Mouse (Mus musculus) embryonic facial prominence, embryonic 14.5 days (tissue): ENCODE data around the gene Gm16253. TPM values are rescaled to one million over a fixed set of nuclear protein-coding genes. Genes with fewer than 3 reads are reported as not detected.
"Not testable (repeated sequence)": the region's sequence is repeated elsewhere in the genome, so short reads cannot be mapped to it uniquely, and the experiment has no call there.

Experiments used
- ATAC-seq: fragments of 200-750 bp; cut with Nextera tagmentation; 2 replicates; pipeline ENCODE4 v1.8.0; 2017; ENCODE audit warnings: low read depth, moderate number of reproducible peaks, moderate TSS enrichment
- DNase-seq: peaks from one replicate; pipeline ENCODE4 v3.0.0-alpha.2; 2015; ENCODE audit warnings: low spot score
- H3K27ac ChIP-seq: fragments of 300-500 bp; sonication (generic); replicated peaks from 2 replicates; pipeline ENCODE4 v1.5.1; 2014; ENCODE audit warnings: low read depth, mild to moderate bottlenecking, low read length, moderate library complexity
- H3K27me3 ChIP-seq: fragments of 300-500 bp; sonication (generic); replicated peaks from 2 replicates; pipeline ENCODE4 v1.6.1; 2014; ENCODE audit warnings: low read length; ENCODE audit not compliant: control insufficient read depth, insufficient read depth
- H3K36me3 ChIP-seq: fragments of 300-500 bp; sonication (generic); 2 replicates; pipeline ENCODE4 v1.6.1; 2014; ENCODE audit warnings: low read length, mixed read lengths; ENCODE audit not compliant: control insufficient read depth, insufficient read depth
- H3K4me1 ChIP-seq: fragments of 300-500 bp; sonication (generic); 2 replicates; pipeline ENCODE4 v1.6.1; 2014; ENCODE audit warnings: antibody characterized with exemption, low read length; ENCODE audit not compliant: control insufficient read depth, insufficient read depth
- H3K4me2 ChIP-seq: fragments of 300-500 bp; sonication (generic); 2 replicates; pipeline ENCODE4 v1.6.1; 2014; ENCODE audit warnings: low read depth, mild to moderate bottlenecking, low read length, moderate library complexity, mixed read lengths
- H3K4me3 ChIP-seq: fragments of 300-500 bp; sonication (generic); 2 replicates; pipeline ENCODE4 v1.5.1; 2014; ENCODE audit warnings: low read depth, mild to moderate bottlenecking, low read length
- H3K9ac ChIP-seq: fragments of 300-500 bp; sonication (generic); 2 replicates; pipeline ENCODE4 v1.6.1; 2014; ENCODE audit warnings: low read depth, mild to moderate bottlenecking, low read length, moderate library complexity, mixed read lengths
- H3K9me3 ChIP-seq: fragments of 300-500 bp; sonication (generic); 2 replicates; pipeline ENCODE4 v1.6.1; 2016; ENCODE audit warnings: low read length; ENCODE audit not compliant: control insufficient read depth
- WGBS: fragments of 180-500 bp; shearing (Covaris S2); extraction: QIAGEN DNeasy Blood & Tissue Kit; methylation state at CpG from one replicate; pipeline ENCODE4 v1.1.7; 2014; 5-methylcytosine and 5-hydroxymethylcytosine counted together
- polyA plus RNA-seq: library from polyadenylated mRNA; unstranded; fragments of >200 nt; fragmentation: Nextera tagmentation; extraction: Ambion mirVana; gene quantifications from 2 replicates; pipeline ENCODE4 v1.2.1, GENCODE M21; 2014

Gene Gm16253
- polyA plus RNA-seq, 1 experiment from 2014 or later, result not detected

- Histone ChIP-seq H3K27ac (peak overlapping the region; percentile 97), H3K9ac (peak overlapping the region; percentile 89), H3K27me3 (no peaks in the 10 kb centered on the region; the same call in 1 of the 2 replicates), H3K4me1 (peaks cover 15% of the 10 kb centered on the region), H3K4me3 (peak overlapping the region; percentile 76), H3K9me3 (no peaks in the 10 kb centered on the region), H3K36me3 (no peaks in the 10 kb centered on the region), H3K4me2 (peak overlapping the region; percentile 59)
- 31% methylated on average over 5 of the region's 5 CpGs for WGBS
- ATAC-seq, result no peak
- DNase-seq, result no peak
Measured at GRCm38 (mm10) chr3:96602704-96603084, 25.9 kb downstream of the Gm16253 start.

GRCm38 (mm10) chr3:96603311-96603710, 26.5 kb downstream of the Gm16253 start:
- Histone ChIP-seq H3K36me3 (no peaks in the 10 kb centered on the region), H3K9ac (peak overlapping the region; percentile 89; the same call in 1 of the 2 replicates), H3K4me1 (peaks cover 15% of the 10 kb centered on the region; the same call in 1 of the 2 replicates), H3K4me3 (peak overlapping the region; percentile 76), H3K27me3 (no peaks in the 10 kb centered on the region; the same call in 1 of the 2 replicates), H3K27ac (peak overlapping the region; percentile 97), H3K4me2 (peak overlapping the region; percentile 59), H3K9me3 (no peaks in the 10 kb centered on the region)
- ATAC-seq (no peak), DNase-seq (peak; percentile 80)
- WGBS, result 48% methylated on average over 5 of the region's 5 CpGs

- H3K4me3 ChIP-seq, H3K27ac ChIP-seq, H3K4me2 ChIP-seq, H3K27me3 ChIP-seq, H3K9ac ChIP-seq, ATAC-seq, DNase-seq, H3K4me1 ChIP-seq, H3K36me3 ChIP-seq, H3K9me3 ChIP-seq: not testable (repeated sequence)
- WGBS, result 86% methylated on average over 3 of the region's 4 CpGs
Measured at GRCm38 (mm10) chr3:96606007-96606406, 29.2 kb downstream of the Gm16253 start.

- 88% methylated on average over 4 of the region's 4 CpGs for WGBS
- no peak for DNase-seq
- Histone ChIP-seq H3K4me3 (no peak overlapping the region), H3K9ac (no peak overlapping the region), H3K27me3 (no peaks in the 10 kb centered on the region), H3K4me2 (no peak overlapping the region), H3K36me3 (no peaks in the 10 kb centered on the region), H3K27ac (no peak overlapping the region), H3K4me1 (peaks cover 2% of the 10 kb centered on the region; the same call in 1 of the 2 replicates), H3K9me3 (no peaks in the 10 kb centered on the region)
- no peak for ATAC-seq
Measured at GRCm38 (mm10) chr3:96606618-96607017, 29.8 kb downstream of the Gm16253 start.

- Histone ChIP-seq H3K4me3 (no peak overlapping the region), H3K27ac (no peak overlapping the region), H3K9me3 (no peaks in the 10 kb centered on the region), H3K27me3 (no peaks in the 10 kb centered on the region), H3K36me3 (peaks cover 64% of the 10 kb centered on the region), H3K9ac (no peak overlapping the region), H3K4me1 (no peaks in the 10 kb centered on the region; the same call in 1 of the 2 replicates), H3K4me2 (no peak overlapping the region)
- DNase-seq (peak; percentile 42), ATAC-seq (no peak)
- 72% methylated on average over 3 of the region's 3 CpGs for WGBS
Measured at GRCm38 (mm10) chr3:96617941-96618340, 41.2 kb downstream of the Gm16253 start.

GRCm38 (mm10) chr3:96623201-96623600, 46.4 kb downstream of the Gm16253 start:
- no peak for DNase-seq
- peaks cover 77% of the 10 kb centered on the region for H3K36me3 ChIP-seq
- WGBS, result 91% methylated on average over 4 of the region's 4 CpGs

GRCm38 (mm10) chr3:96629729-96630600, 53.2 kb downstream of the Gm16253 start, which contains the start of gene Rbm8a:
Gene Rbm8a (plus strand): TSS chr3:96629933.
- Histone ChIP-seq H3K9ac (peak within 1 kb of the TSS; percentile 79), H3K36me3 (peaks cover 51% of the 10 kb centered on the region), H3K27me3 (no peaks in the 10 kb centered on the region), H3K4me3 (peak within 1 kb of the TSS; percentile 50), H3K4me1 (peaks cover 8% of the 10 kb centered on the region), H3K9me3 (no peaks in the 10 kb centered on the region), H3K27ac (peak within 1 kb of the TSS; percentile 78), H3K4me2 (peak within 1 kb of the TSS; percentile 81)
- peak; percentile 100 for DNase-seq
- ATAC-seq, result peak; percentile 97
- WGBS, result under 1% methylated on average over 48 of the region's 48 CpGs

More at GRCm38 (mm10) chr3:96623201-96623600, 46.4 kb downstream of the Gm16253 start:
- H3K4me3 ChIP-seq, result no peak overlapping the region
- no peak for ATAC-seq
- H3K27me3 ChIP-seq, result no peaks in the 10 kb centered on the region
- H3K9me3 ChIP-seq, result no peaks in the 10 kb centered on the region
- H3K4me2 ChIP-seq, result no peak overlapping the region
- H3K9ac ChIP-seq, result no peak overlapping the region
- H3K4me1 ChIP-seq, result no peaks in the 10 kb centered on the region
- H3K27ac ChIP-seq, result no peak overlapping the region
